Mouse (Mus musculus): ENCODE measurements around the gene Ppp1r12a. TPM values are rescaled to one million over a fixed set of nuclear protein-coding genes. Genes with fewer than 3 reads are reported as not detected.
A peak's percentile ranks its signal among the peaks of the same experiment; 100 is the strongest.

The Ppp1r12a gene
- total RNA-seq, 1 experiment, result 106 TPM

- in situ Hi-C loops (cut with MboI; ENCODE audit: low sequenced_read_pairs in 2 of 2, unreplicated experiment in 2 of 2), result no loop called here
- Histone ChIP-seq H3K9me3 (ENCODE audit: control insufficient read depth, insufficient read depth, low read depth, low read length) (no peaks in the 10 kb centered on the region), H3K4me1 (ENCODE audit: control insufficient read depth in 2 of 2, insufficient read depth in 2 of 2, low read length in 2 of 2, poor library complexity in 1 of 2) (no peaks in the 10 kb centered on the region), H3K27ac (ENCODE audit: insufficient read depth, low read depth, low read length, poor library complexity, severe bottlenecking) (no peak overlapping the region), H3K4me3 (ENCODE audit: insufficient read depth in 1 of 2, low read depth in 1 of 2, low read length in 2 of 2, poor library complexity in 1 of 2, severe bottlenecking in 1 of 2) (no peak overlapping the region), H3K36me3 (ENCODE audit: control insufficient read depth, insufficient read depth, low read length, poor library complexity, severe bottlenecking) (no peaks in the 10 kb centered on the region), H3K9ac (ENCODE audit: insufficient read depth, low read depth, low read length, poor library complexity, severe bottlenecking) (no peak overlapping the region)
- DNase-seq (ENCODE audit: low read depth, low spot score), result no peak
- TF ChIP-seq CHD2 (IDR thresholded peaks at IDR 0.05; ENCODE audit: low read depth, low read length) (no peak), HCFC1 (IDR thresholded peaks at IDR 0.05; ENCODE audit: borderline replicate concordance, insufficient read depth, low read length) (no peak), MAFK (IDR thresholded peaks at IDR 0.05; ENCODE audit: insufficient read depth, low read depth, low read length) (no peak), ZC3H11A (IDR thresholded peaks at IDR 0.05; ENCODE audit: borderline replicate concordance, low read depth, low read length) (no peak), ZNF384 (IDR thresholded peaks at IDR 0.05; ENCODE audit: low read depth, low read length) (no peak)
Measured at GRCm38 (mm10) chr10:108119416-108119815, 42.6 kb upstream of the Ppp1r12a start.

GRCm38 (mm10) chr10:108124934-108125599 lies 36.9 kb upstream of the Ppp1r12a start:
- H3K9ac ChIP-seq (ENCODE audit: insufficient read depth, low read depth, low read length, poor library complexity, severe bottlenecking), result no peak overlapping the region
- no peaks in the 10 kb centered on the region for H3K9me3 ChIP-seq (ENCODE audit: control insufficient read depth, insufficient read depth, low read depth, low read length)
- H3K36me3 ChIP-seq (ENCODE audit: control insufficient read depth, insufficient read depth, low read length, poor library complexity, severe bottlenecking), result no peaks in the 10 kb centered on the region
- H3K27ac ChIP-seq (ENCODE audit: insufficient read depth, low read depth, low read length, poor library complexity, severe bottlenecking), result no peak overlapping the region
- no peak for DNase-seq (ENCODE audit: low read depth, low spot score)
- 0 out of 2 replicates have a peak, but pooled peaks have one; percentile 46 for TF ChIP-seq MAFK (IDR thresholded peaks at IDR 0.05; ENCODE audit: insufficient read depth, low read depth, low read length)
- no peak for TF ChIP-seq HCFC1 (IDR thresholded peaks at IDR 0.05; ENCODE audit: borderline replicate concordance, insufficient read depth, low read length)
- H3K4me3 ChIP-seq (ENCODE audit: insufficient read depth in 1 of 2, low read depth in 1 of 2, low read length in 2 of 2, poor library complexity in 1 of 2, severe bottlenecking in 1 of 2), result no peak overlapping the region
- H3K4me1 ChIP-seq (ENCODE audit: control insufficient read depth in 2 of 2, insufficient read depth in 2 of 2, low read length in 2 of 2, poor library complexity in 1 of 2), result no peaks in the 10 kb centered on the region
- in situ Hi-C loops (cut with MboI; ENCODE audit: low sequenced_read_pairs in 2 of 2, unreplicated experiment in 2 of 2), result no loop called here

- TF ChIP-seq CHD2 (IDR thresholded peaks at IDR 0.05; ENCODE audit: low read depth, low read length) (no peak), HCFC1 (IDR thresholded peaks at IDR 0.05; ENCODE audit: borderline replicate concordance, insufficient read depth, low read length) (no peak), ZC3H11A (IDR thresholded peaks at IDR 0.05; ENCODE audit: borderline replicate concordance, low read depth, low read length) (no peak), MAFK (IDR thresholded peaks at IDR 0.05; ENCODE audit: insufficient read depth, low read depth, low read length) (no peak), ZNF384 (IDR thresholded peaks at IDR 0.05; ENCODE audit: low read depth, low read length) (no peak)
- in situ Hi-C loops (cut with MboI; ENCODE audit: low sequenced_read_pairs in 2 of 2, unreplicated experiment in 2 of 2), result no loop called here
- Histone ChIP-seq H3K4me1 (ENCODE audit: control insufficient read depth in 2 of 2, insufficient read depth in 2 of 2, low read length in 2 of 2, poor library complexity in 1 of 2) (no peaks in the 10 kb centered on the region), H3K9me3 (ENCODE audit: control insufficient read depth, insufficient read depth, low read depth, low read length) (no peaks in the 10 kb centered on the region), H3K27ac (ENCODE audit: insufficient read depth, low read depth, low read length, poor library complexity, severe bottlenecking) (no peak overlapping the region), H3K4me3 (ENCODE audit: insufficient read depth in 1 of 2, low read depth in 1 of 2, low read length in 2 of 2, poor library complexity in 1 of 2, severe bottlenecking in 1 of 2) (no peak overlapping the region), H3K9ac (ENCODE audit: insufficient read depth, low read depth, low read length, poor library complexity, severe bottlenecking) (no peak overlapping the region), H3K36me3 (ENCODE audit: control insufficient read depth, insufficient read depth, low read length, poor library complexity, severe bottlenecking) (no peaks in the 10 kb centered on the region)
- DNase-seq (ENCODE audit: low read depth, low spot score), result no peak
Measured at GRCm38 (mm10) chr10:108129167-108129566, 32.8 kb upstream of the Ppp1r12a start.

GRCm38 (mm10) chr10:108131858-108132257 lies 30.1 kb upstream of the Ppp1r12a start:
- DNase-seq (ENCODE audit: low read depth, low spot score), result no peak
- no peaks in the 10 kb centered on the region for H3K4me1 ChIP-seq (ENCODE audit: control insufficient read depth in 2 of 2, insufficient read depth in 2 of 2, low read length in 2 of 2, poor library complexity in 1 of 2)
- H3K9me3 ChIP-seq (ENCODE audit: control insufficient read depth, insufficient read depth, low read depth, low read length), result no peaks in the 10 kb centered on the region
- H3K27ac ChIP-seq (ENCODE audit: insufficient read depth, low read depth, low read length, poor library complexity, severe bottlenecking), result no peak overlapping the region
- H3K36me3 ChIP-seq (ENCODE audit: control insufficient read depth, insufficient read depth, low read length, poor library complexity, severe bottlenecking), result no peaks in the 10 kb centered on the region
- TF ChIP-seq CHD2 (IDR thresholded peaks at IDR 0.05; ENCODE audit: low read depth, low read length) (no peak), ZNF384 (IDR thresholded peaks at IDR 0.05; ENCODE audit: low read depth, low read length) (no peak), MAFK (IDR thresholded peaks at IDR 0.05; ENCODE audit: insufficient read depth, low read depth, low read length) (no peak), HCFC1 (IDR thresholded peaks at IDR 0.05; ENCODE audit: borderline replicate concordance, insufficient read depth, low read length) (no peak), ZC3H11A (IDR thresholded peaks at IDR 0.05; ENCODE audit: borderline replicate concordance, low read depth, low read length) (no peak)
- no peak overlapping the region for H3K4me3 ChIP-seq (ENCODE audit: insufficient read depth in 1 of 2, low read depth in 1 of 2, low read length in 2 of 2, poor library complexity in 1 of 2, severe bottlenecking in 1 of 2)
- H3K9ac ChIP-seq (ENCODE audit: insufficient read depth, low read depth, low read length, poor library complexity, severe bottlenecking), result no peak overlapping the region
- in situ Hi-C loops (cut with MboI; ENCODE audit: low sequenced_read_pairs in 2 of 2, unreplicated experiment in 2 of 2), result no loop called here

- Histone ChIP-seq H3K27ac (ENCODE audit: insufficient read depth, low read depth, low read length, poor library complexity, severe bottlenecking) (no peak overlapping the region), H3K9me3 (ENCODE audit: control insufficient read depth, insufficient read depth, low read depth, low read length) (no peaks in the 10 kb centered on the region), H3K4me1 (ENCODE audit: control insufficient read depth in 2 of 2, insufficient read depth in 2 of 2, low read length in 2 of 2, poor library complexity in 1 of 2) (no peaks in the 10 kb centered on the region), H3K36me3 (ENCODE audit: control insufficient read depth, insufficient read depth, low read length, poor library complexity, severe bottlenecking) (no peaks in the 10 kb centered on the region), H3K4me3 (ENCODE audit: insufficient read depth in 1 of 2, low read depth in 1 of 2, low read length in 2 of 2, poor library complexity in 1 of 2, severe bottlenecking in 1 of 2) (no peak overlapping the region), H3K9ac (ENCODE audit: insufficient read depth, low read depth, low read length, poor library complexity, severe bottlenecking) (no peak overlapping the region)
- no peak for TF ChIP-seq MAFK (IDR thresholded peaks at IDR 0.05; ENCODE audit: insufficient read depth, low read depth, low read length)
- no peak for TF ChIP-seq ZC3H11A (IDR thresholded peaks at IDR 0.05; ENCODE audit: borderline replicate concordance, low read depth, low read length)
- no peak for TF ChIP-seq CHD2 (IDR thresholded peaks at IDR 0.05; ENCODE audit: low read depth, low read length)
- TF ChIP-seq HCFC1 (IDR thresholded peaks at IDR 0.05; ENCODE audit: borderline replicate concordance, insufficient read depth, low read length), result no peak
- TF ChIP-seq ZNF384 (IDR thresholded peaks at IDR 0.05; ENCODE audit: low read depth, low read length), result no peak
- in situ Hi-C loops (cut with MboI; ENCODE audit: low sequenced_read_pairs in 2 of 2, unreplicated experiment in 2 of 2), result no loop called here
- DNase-seq (ENCODE audit: low read depth, low spot score), result no peak
Measured at GRCm38 (mm10) chr10:108133253-108133652, 28.7 kb upstream of the Ppp1r12a start.
